ENCODE assay signal across 8 mouse cellular contexts in the genomic region with DNA sequence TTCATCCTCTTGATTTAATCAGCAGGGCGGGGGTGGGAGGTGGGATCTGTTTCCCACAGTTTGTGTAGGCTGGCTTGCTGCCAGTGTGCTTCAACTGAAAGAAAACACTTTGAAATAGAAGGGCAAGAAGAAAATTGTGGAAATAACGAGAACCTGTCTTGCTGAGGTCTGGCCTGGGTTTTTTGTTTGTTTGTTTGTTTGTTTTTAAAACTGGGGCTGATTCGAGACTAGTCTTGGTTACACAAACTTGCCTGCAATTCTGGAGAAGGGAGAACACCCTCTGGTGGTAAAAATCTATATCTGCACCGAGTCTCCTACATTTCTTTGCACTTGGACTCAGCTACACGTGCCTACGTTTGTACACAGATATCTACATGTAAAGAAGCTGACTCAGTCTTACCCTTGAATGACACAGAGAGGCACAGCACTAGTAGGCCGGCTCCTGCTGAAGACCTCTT. TPM values are rescaled to one million over a fixed set of nuclear protein-coding genes. Genes with fewer than 3 reads are reported as not detected.
DNase-seq lines count a peak whose midpoint lies in the region; ATAC-seq and TF ChIP-seq lines count a peak whose summit lies in the region.
"Had no signal": no experiment of that assay in that cellular context is flagged by ENCODE, and none has a peak within 500 bp of the region (broad histone marks: within the 10 kb centered on the region; RNA-seq: fewer than 3 reads in every experiment).

No protein-coding gene starts in this region.

- H3K4me1 ChIP-seq in kidney, embryonic 16.5 days (ENCODE audit: insufficient read depth, low read length), result peaks cover 33% of the 10 kb centered on the region
- H3K4me1 ChIP-seq in lung, embryonic 14.5 days (ENCODE audit: insufficient read depth), result peaks cover 6% of the 10 kb centered on the region; the same call in 1 of the 2 replicates

- no peaks in the 10 kb centered on the region for H3K9me3 ChIP-seq in kidney, embryonic 16.5 days (ENCODE audit: low read length)
- no peaks in the 10 kb centered on the region for H3K9me3 ChIP-seq in lung, embryonic 14.5 days (ENCODE audit: low read depth, low read length)
- H3K9me3 ChIP-seq: megakaryocyte, embryonic 14.5 days had no signal

- no peaks in the 10 kb centered on the region for H3K36me3 ChIP-seq in kidney, embryonic 16.5 days (ENCODE audit: insufficient read depth, low read length)
- H3K36me3 ChIP-seq in lung, embryonic 14.5 days (ENCODE audit: insufficient read depth), result no peaks in the 10 kb centered on the region

- peak overlapping the region; percentile 20; the same call in 1 of the 2 replicates for H3K4me2 ChIP-seq in kidney, embryonic 16.5 days (replicated peaks; ENCODE audit: low read depth, low read length)
- H3K4me2 ChIP-seq in lung, embryonic 14.5 days, result peak overlapping the region; percentile 41

- WGBS in kidney, embryonic 16.5 days, result 18% methylated on average over 7 of the region's 7 CpGs
- WGBS in lung, embryonic 14.5 days, result 11% methylated on average over 7 of the region's 7 CpGs

- H3K4me3 ChIP-seq in kidney, embryonic 16.5 days (ENCODE audit: low read length), result no peak overlapping the region
- H3K4me3 ChIP-seq in lung, embryonic 14.5 days (ENCODE audit: low read depth, low read length), result no peak overlapping the region
- H3K4me3 ChIP-seq: megakaryocyte, embryonic 14.5 days had no signal

- peak; percentile 91 for DNase-seq in 416B (ENCODE audit: low read depth)
- peak; percentile 74 for DNase-seq in CD4-positive, CD25-positive, alpha-beta regulatory T cell, adult 2 months (ENCODE audit: low read depth, low spot score)
- peak; percentile 57 to 64 for DNase-seq in cerebellum, adult 18-20 months
- DNase-seq in lung, embryonic 14.5 days, result peak; percentile 79
- peak; percentile 55 to 60 for DNase-seq in right cerebral cortex, adult 2 months (ENCODE audit: low spot score in 2 of 2)

- peak; percentile 90 for ATAC-seq in granulocyte monocyte progenitor cell, adult 5-6 weeks (replicated peaks; ENCODE audit: poor library complexity, severe bottlenecking)
- peak; percentile 74; the same call in 1 of the 2 replicates for ATAC-seq in kidney, embryonic 16.5 days (ENCODE audit: low FRiP score, low TSS enrichment)
- peak; percentile 75; the same call in 1 of the 2 replicates for ATAC-seq in lung, embryonic 14.5 days (ENCODE audit: insufficient read depth)

- no peak overlapping the region for H3K9ac ChIP-seq in kidney, embryonic 16.5 days (replicated peaks; ENCODE audit: low read length)
- no peak overlapping the region for H3K9ac ChIP-seq in lung, embryonic 14.5 days

- TF ChIP-seq CTCF in lung, embryonic 14.5 days (IDR thresholded peaks at IDR 0.05; ENCODE audit: low read depth), result peak; percentile 70

- no peaks in the 10 kb centered on the region for H3K27me3 ChIP-seq in kidney, embryonic 16.5 days (ENCODE audit: insufficient read depth, low read length)
- H3K27me3 ChIP-seq in lung, embryonic 14.5 days (ENCODE audit: insufficient read depth, low read length), result no peaks in the 10 kb centered on the region
- H3K27me3 ChIP-seq: megakaryocyte, embryonic 14.5 days had no signal

- H3K27ac ChIP-seq in kidney, embryonic 16.5 days (ENCODE audit: low read length), result peak overlapping the region; percentile 55
- peak overlapping the region; percentile 50; the same call in 1 of the 2 replicates for H3K27ac ChIP-seq in lung, embryonic 14.5 days (ENCODE audit: low read depth)

RNA-seq across cellular contexts. Expression of a gene that starts 35.2 kb away (rescaled TPM):
- total RNA-seq in granulocyte monocyte progenitor cell, adult 5-6 weeks (2014; fragmentation: Nextera tagmentation), result 51.8 and 57.7 TPM in 2 replicates
- total RNA-seq in granulocyte monocyte progenitor cell, adult 5-6 weeks (2017), result 61.5 and 63.7 TPM in 2 replicates
- polyA plus RNA-seq in kidney, embryonic 16.5 days (2015; fragmentation: Nextera tagmentation; extraction: Ambion mirVana), result 93.2 and 94.5 TPM in 2 replicates
- 91.8 and 97.9 TPM in 2 replicates for polyA plus RNA-seq in lung, embryonic 14.5 days (2014; fragmentation: Nextera tagmentation; extraction: Ambion mirVana)

RNA-seq across cellular contexts. Expression of a gene that starts 50.5 kb away (rescaled TPM):
- total RNA-seq in granulocyte monocyte progenitor cell, adult 5-6 weeks (2014; fragmentation: Nextera tagmentation), result 56.4 and 79.2 TPM in 2 replicates
- total RNA-seq in granulocyte monocyte progenitor cell, adult 5-6 weeks (2017), result 94.7 and 131 TPM in 2 replicates
- polyA plus RNA-seq in kidney, embryonic 16.5 days (2015; fragmentation: Nextera tagmentation; extraction: Ambion mirVana), result 128 and 139 TPM in 2 replicates
- 102 and 112 TPM in 2 replicates for polyA plus RNA-seq in lung, embryonic 14.5 days (2014; fragmentation: Nextera tagmentation; extraction: Ambion mirVana)
